Mouse (Mus musculus) embryonic facial prominence, embryonic 13.5 days (tissue): ENCODE measurements around the gene Gm45208. TPM values are rescaled to one million over a fixed set of nuclear protein-coding genes. Genes with fewer than 3 reads are reported as not detected.

ENCODE experiments used
- ATAC-seq: fragments of 200-750 bp; cut with Nextera tagmentation; 2 replicates; pipeline ENCODE4 v1.8.0; 2017; ENCODE audit warnings: low read depth; ENCODE audit not compliant: insufficient number of reproducible peaks, insufficient read depth, low FRiP score, low TSS enrichment
- H3K27ac ChIP-seq: fragments of 300-500 bp; sonication (generic); 2 replicates; pipeline ENCODE4 v1.5.1; 2015; ENCODE audit warnings: moderate library complexity, mild to moderate bottlenecking, inconsistent platforms
- H3K27me3 ChIP-seq: fragments of 300-500 bp; sonication (generic); 2 replicates; pipeline ENCODE4 v1.6.1; 2015; ENCODE audit warnings: mild to moderate bottlenecking, inconsistent platforms
- H3K36me3 ChIP-seq: fragments of 300-500 bp; sonication (generic); 2 replicates; pipeline ENCODE4 v1.6.1; 2015; ENCODE audit warnings: mild to moderate bottlenecking, inconsistent platforms
- H3K4me1 ChIP-seq: fragments of 300-500 bp; sonication (generic); 2 replicates; pipeline ENCODE4 v1.6.1; 2015; ENCODE audit warnings: inconsistent platforms
- H3K4me2 ChIP-seq: fragments of 300-500 bp; sonication (generic); 2 replicates; pipeline ENCODE4 v1.6.1; 2015; ENCODE audit warnings: moderate library complexity, mild to moderate bottlenecking, inconsistent platforms
- H3K4me3 ChIP-seq: fragments of 300-500 bp; sonication (generic); 2 replicates; pipeline ENCODE4 v1.5.1; 2015; ENCODE audit warnings: mild to moderate bottlenecking, inconsistent platforms
- H3K9ac ChIP-seq: fragments of 300-500 bp; sonication (generic); 2 replicates; pipeline ENCODE4 v1.6.1; 2015; ENCODE audit warnings: mild to moderate bottlenecking, inconsistent platforms
- H3K9me3 ChIP-seq: fragments of 300-500 bp; sonication (generic); 2 replicates; pipeline ENCODE4 v1.6.1; 2016; ENCODE audit warnings: inconsistent platforms
- WGBS: fragments of 180-500 bp; shearing (Covaris S2); methylation state at CpG from one replicate; pipeline ENCODE4 v1.1.7; 2015; ENCODE audit warnings: mixed read lengths; 5-methylcytosine and 5-hydroxymethylcytosine counted together
- polyA plus RNA-seq: library from polyadenylated mRNA; unstranded; fragments of >200 nt; fragmentation: Nextera tagmentation; extraction: Ambion mirVana; gene quantifications from 2 replicates; pipeline ENCODE4 v1.2.1, GENCODE M21; 2015

The Gm45208 gene
- polyA plus RNA-seq, 1 experiment from 2014 or later = not detected

DNA sequence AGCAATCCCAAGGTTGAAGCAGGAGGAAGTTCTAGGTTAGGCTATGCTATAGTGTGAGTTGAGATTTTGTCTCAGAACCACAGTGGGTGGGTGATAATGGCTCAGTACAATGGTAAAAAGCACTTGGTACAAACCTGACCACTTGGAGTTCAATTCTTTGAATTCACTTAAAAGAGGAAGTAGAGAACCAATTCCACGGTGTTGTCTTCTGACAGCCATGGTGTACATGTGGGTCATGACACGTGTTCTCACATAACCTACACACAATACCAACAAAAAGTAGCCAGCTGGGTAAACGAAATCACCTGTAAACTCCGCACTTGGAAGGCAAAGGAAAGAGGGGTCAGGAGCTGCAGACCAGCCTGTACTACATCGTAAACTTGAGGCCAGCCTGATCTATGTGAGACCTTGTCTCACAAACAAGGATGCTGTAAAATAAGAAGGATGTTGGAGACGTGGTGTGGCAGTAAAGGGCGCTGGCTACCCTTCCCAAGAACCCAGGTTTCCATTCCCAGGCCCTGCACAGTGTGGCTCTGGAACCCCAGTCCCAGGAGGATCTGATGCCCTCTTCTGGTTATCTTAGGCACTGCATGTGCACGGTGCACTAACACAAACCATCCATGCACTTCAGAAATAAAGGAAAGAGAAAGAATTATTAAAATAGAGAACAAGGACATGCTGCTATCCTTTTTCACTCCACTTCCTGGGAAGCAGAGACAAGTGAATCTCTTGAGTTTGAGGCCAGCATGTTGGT, 54.5 kb downstream of the Gm45208 start:
- H3K27ac ChIP-seq = no peak overlapping the region
- H3K9ac ChIP-seq = no peak overlapping the region
- ATAC-seq = no peak
- WGBS = 52% methylated on average over 8 of the region's 8 CpGs
- H3K9me3 ChIP-seq = no peaks in the 10 kb centered on the region
- no peak overlapping the region for H3K4me2 ChIP-seq
- no peaks in the 10 kb centered on the region for H3K27me3 ChIP-seq
- H3K36me3 ChIP-seq = peaks cover 28% of the 10 kb centered on the region
- no peaks in the 10 kb centered on the region for H3K4me1 ChIP-seq
- H3K4me3 ChIP-seq = no peak overlapping the region

DNA sequence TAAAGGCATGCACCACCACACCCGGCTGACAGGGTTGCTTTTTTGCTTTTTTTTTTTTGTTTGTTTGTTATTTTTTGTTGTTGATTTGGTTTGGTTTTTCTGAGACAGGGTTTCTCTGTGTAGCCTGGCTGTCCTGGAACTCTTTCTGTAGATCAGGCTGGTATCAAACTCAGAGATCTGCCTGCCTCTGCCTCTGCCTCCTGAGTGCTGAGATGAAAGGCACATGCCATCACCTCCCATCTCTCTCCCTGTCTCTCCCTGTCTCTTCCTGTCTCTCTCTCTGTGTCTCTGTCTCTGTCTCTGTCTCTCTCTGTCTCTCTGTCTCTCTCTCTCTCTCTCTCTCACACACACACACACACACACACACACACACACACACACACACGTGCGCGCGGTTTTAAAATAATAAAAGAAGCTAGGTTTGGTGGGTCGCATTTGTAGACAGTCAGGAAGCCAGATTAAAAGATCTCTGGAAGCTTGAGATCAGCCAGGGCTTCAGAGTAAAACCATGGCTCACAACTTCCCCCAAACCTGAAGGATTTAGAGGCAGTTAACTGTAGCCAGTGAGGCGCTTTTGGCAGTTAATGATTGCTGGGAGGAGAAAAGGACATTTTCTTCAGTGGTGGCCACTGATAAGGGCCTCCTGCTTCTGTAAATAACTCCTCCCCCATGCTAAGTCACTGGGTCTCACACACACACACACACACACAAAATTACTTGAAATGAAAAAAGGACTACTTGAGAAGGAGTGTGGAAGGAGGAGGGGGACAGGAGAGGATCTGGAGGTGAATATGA, 56.6 kb downstream of the Gm45208 start:
- Histone ChIP-seq H3K9me3 (no peaks in the 10 kb centered on the region), H3K4me3 (no peak overlapping the region), H3K4me2 (no peak overlapping the region), H3K27ac (no peak overlapping the region), H3K27me3 (no peaks in the 10 kb centered on the region), H3K9ac (no peak overlapping the region), H3K4me1 (no peaks in the 10 kb centered on the region), H3K36me3 (peaks cover 8% of the 10 kb centered on the region)
- no peak for ATAC-seq
- WGBS = 72% methylated on average over 7 of the region's 7 CpGs

DNA sequence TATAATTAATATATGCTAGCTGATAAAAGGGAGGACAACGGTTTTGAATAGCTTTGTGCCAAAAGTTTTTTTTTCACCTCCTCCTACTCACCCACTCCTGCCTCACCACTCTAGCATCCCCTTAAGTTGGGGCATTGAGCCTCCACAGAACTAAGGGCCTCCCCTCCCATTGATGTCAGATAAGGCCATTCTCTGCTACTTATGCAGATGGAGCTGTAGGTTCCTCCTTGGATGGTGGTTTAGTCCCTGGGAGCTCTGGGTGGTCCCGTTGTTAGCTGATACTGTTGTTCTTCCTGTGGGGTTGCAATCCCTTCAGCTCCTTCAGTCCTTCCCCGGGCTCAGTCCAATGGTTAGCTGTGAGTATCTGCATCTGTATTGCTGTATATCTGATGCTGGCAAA, 57.2 kb downstream of the Gm45208 start:
- peaks cover 2% of the 10 kb centered on the region; the same call in 1 of the 2 replicates for H3K36me3 ChIP-seq
- no peak for ATAC-seq
- H3K27ac ChIP-seq = no peak overlapping the region
- 19% methylated on average over 3 of the region's 3 CpGs for WGBS
- no peaks in the 10 kb centered on the region for H3K4me1 ChIP-seq
- no peak overlapping the region for H3K4me3 ChIP-seq
- no peaks in the 10 kb centered on the region for H3K27me3 ChIP-seq
- H3K4me2 ChIP-seq = no peak overlapping the region
- H3K9ac ChIP-seq = no peak overlapping the region
- H3K9me3 ChIP-seq = no peaks in the 10 kb centered on the region

Other genes with a start within 250 kb of the Gm45208 start
- gene Foxp3, start 148.6 kb upstream of the Gm45208 start, polyA plus RNA-seq = 0.14 TPM in 1 of 2 replicates, not detected in the other
- gene Ppp1r3f, start 148.0 kb upstream of the Gm45208 start, polyA plus RNA-seq = 1.6 and 2.5 TPM in 2 replicates
- 26.9 and 30.4 TPM in 2 replicates for gene Ccdc22, start 116.7 kb upstream of the Gm45208 start, polyA plus RNA-seq
- gene Cacna1f, start 115.2 kb upstream of the Gm45208 start, polyA plus RNA-seq = not detected in 2 replicates
- gene Syp, start 83.8 kb upstream of the Gm45208 start, polyA plus RNA-seq = 2.1 and 3.3 TPM in 2 replicates
- 9.9 and 11.8 TPM in 2 replicates for gene Prickle3, start 65.0 kb upstream of the Gm45208 start, polyA plus RNA-seq
- 100 and 115 TPM in 2 replicates for gene Plp2, start 50.9 kb upstream of the Gm45208 start, polyA plus RNA-seq
- 0.66 TPM in 1 of 2 replicates, not detected in the other for gene Magix, start 41.0 kb upstream of the Gm45208 start, polyA plus RNA-seq
- 37.2 and 40.6 TPM in 2 replicates for gene Gpkow, start 25.1 kb upstream of the Gm45208 start, polyA plus RNA-seq
- gene Wdr45, start 7.9 kb upstream of the Gm45208 start, polyA plus RNA-seq = 37.7 and 40.1 TPM in 2 replicates
- 73.1 and 75.9 TPM in 2 replicates for gene Praf2, start 6.2 kb downstream of the Gm45208 start, polyA plus RNA-seq
- gene Ccdc120, start 28.7 kb downstream of the Gm45208 start, polyA plus RNA-seq = 17.7 and 22.4 TPM in 2 replicates
- gene Tfe3, start 40.3 kb downstream of the Gm45208 start, polyA plus RNA-seq = 28.5 and 28.7 TPM in 2 replicates
- gene Gripap1, start 67.5 kb downstream of the Gm45208 start, polyA plus RNA-seq = 49.8 and 50.1 TPM in 2 replicates
- gene Kcnd1, start 100.0 kb downstream of the Gm45208 start, polyA plus RNA-seq = 1.3 and 2.3 TPM in 2 replicates
- gene Otud5, start 119.1 kb downstream of the Gm45208 start, polyA plus RNA-seq = 47.9 and 51.4 TPM in 2 replicates
- 4.4 and 5.9 TPM in 2 replicates for gene Pim2, start 156.0 kb downstream of the Gm45208 start, polyA plus RNA-seq
- gene Slc35a2, start 161.8 kb downstream of the Gm45208 start, polyA plus RNA-seq = 37.3 and 44.0 TPM in 2 replicates
- gene Pqbp1, start 177.0 kb downstream of the Gm45208 start, polyA plus RNA-seq = 155 and 156 TPM in 2 replicates
- gene Timm17b, start 177.1 kb downstream of the Gm45208 start, polyA plus RNA-seq = 150 and 173 TPM in 2 replicates
- gene Gm10491, start 185.6 kb downstream of the Gm45208 start, polyA plus RNA-seq = not detected in 2 replicates
- not detected in 2 replicates for gene Gm10490, start 187.3 kb downstream of the Gm45208 start, polyA plus RNA-seq
- gene Pcsk1n, start 197.6 kb downstream of the Gm45208 start, polyA plus RNA-seq = 2.0 and 3.1 TPM in 2 replicates
- not detected in 2 replicates for gene Eras, start 206.4 kb downstream of the Gm45208 start, polyA plus RNA-seq
- 41.8 TPM in 2 replicates for gene Hdac6, start 225.6 kb downstream of the Gm45208 start, polyA plus RNA-seq